Mouse (Mus musculus) lung, postnatal 36 days (tissue): ENCODE data around the gene Brd3os.

Experiments used
- DNase-seq: peaks from one replicate; pipeline ENCODE4 v3.0.0; 2022; ENCODE audit warnings: mixed read lengths

Brd3os gene

DNA sequence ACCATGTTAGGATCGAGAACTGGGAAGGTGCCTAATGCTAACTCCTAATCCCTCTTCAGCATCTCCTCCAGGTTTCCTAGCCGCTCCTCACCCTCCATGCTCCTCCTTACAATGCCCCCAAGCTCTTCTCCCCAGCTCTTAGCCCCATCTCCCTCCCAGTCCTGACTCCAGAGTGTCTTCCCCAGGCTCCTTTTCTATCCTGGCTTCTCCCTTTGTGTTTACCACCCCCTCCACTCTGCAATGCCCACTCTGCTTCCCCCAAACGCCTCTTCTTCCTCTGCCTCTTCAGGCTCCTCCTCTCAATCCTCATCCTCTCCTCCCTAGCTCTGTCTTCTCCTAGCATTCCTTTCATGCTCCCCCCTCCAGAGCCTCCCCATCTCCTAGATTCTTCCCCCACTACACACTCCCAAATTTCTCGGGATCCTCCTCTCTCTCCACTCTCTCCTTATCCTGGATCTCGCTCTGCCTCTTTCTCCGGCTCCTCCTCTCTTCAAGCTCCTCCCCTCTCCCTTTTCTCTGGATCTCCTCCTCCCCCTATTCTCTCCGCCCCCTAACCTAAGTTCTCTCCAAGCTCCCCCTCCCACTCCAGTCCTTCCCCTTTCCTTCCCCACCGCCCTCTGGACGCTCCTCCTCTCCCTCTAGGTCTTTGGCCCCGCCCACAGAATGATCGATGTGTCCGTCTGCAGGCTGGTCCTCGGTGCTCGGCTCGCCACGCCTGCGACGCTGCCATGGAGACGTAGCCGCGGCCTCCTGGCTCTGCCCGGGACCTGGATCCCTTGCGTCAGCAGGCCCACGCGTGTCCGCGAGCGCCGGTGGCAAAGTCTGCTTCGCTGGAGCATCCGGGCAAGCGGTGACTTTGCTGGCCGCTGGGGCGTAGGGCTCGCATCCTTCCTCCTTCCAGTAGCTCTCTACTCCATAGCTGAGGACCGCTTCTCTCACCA lies at the start of gene Brd3os:
Brd3os (plus strand) TSS at position 558 of the 941 bp plus-strand sequence.
- peak; percentile 97 for DNase-seq

DNA sequence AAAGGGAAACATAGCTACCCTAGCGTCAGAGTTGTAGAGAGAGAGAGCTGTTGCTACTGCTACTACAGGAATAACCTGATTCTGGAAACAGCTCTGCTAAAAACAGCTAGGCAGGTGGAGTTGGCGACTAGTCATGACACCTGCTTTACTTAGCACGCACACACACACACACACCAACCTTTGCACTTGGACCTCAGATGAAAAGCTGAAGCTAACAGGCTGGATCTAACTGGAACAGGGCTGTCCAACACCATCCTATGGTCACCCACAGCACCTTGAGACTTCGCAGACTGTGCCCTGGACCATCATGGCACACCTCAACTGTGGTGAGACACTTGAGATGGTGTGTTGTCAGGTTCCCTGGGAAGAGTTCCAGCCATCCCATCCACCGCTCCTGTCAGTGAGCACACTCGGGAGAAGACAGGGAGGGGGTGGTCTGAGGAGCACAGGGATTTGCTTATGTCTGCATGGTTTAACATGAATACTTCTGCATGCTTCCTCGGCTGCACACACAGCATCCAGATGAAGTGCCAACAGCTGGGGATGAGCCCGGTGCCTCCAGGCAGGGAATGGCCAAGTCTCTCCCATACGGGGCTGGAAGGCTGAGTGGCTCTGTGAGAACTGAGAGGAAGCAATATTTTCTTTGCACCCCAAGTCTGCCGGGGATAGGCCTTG lies 47.8 kb upstream of the Brd3os start:
- DNase-seq = no peak

DNA sequence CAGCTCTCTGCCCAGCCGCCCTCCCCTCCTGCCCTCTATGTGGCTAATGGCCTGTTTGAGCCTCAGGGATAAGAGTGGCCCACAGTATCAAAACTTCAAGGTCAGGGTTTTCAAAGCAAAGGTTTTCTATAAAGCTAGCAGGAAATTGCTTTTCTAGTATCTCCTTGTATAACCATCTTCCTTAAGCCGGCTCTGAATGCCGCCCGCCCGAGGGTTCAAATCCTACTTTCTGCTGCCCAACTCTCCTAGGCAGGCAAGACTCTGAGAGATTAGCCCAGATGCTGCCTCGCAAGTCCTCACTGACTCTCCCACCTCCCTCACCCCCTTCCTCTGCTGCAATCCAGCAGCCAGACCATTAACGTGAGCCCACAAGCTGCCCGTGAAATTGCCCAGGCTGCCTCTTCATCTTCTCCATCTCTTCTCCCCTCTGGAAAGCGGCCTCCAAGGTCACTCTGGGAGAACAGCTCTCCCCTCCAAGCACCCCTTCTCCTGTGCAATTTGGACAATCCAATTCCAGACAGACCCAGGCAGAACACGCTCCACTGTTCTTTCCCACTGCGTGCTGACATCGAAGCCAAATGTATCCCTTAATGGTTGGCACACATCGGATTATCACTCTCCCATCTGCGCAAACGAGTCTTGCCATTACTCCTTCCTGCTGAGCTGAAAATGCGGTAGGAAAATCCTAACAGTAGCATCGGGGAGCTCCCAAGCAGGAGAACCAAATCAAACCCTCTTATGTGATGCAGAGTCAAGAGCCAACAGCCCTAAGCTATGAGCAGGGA lies 45.3 kb upstream of the Brd3os start:
- no peak for DNase-seq

DNA sequence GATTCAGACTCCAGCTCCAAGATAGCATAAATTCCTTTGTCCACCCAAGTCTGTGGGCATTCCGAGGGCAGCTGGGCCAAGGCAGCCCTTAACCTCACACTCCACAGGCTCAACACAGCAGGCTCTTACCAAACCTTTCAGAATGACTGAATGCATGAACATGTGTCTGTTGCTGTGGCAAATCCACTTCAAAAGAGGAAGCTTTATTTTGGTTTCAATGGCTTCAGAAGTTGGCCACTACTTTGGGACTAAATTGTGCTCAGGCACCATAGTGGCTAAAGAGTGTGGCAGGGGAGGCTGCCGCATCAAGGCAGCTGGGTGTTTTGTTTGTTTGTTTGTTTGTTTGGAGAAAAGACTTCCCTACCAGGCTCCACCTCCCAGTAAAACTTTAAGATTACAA lies 42.0 kb upstream of the Brd3os start:
- no peak for DNase-seq

DNA sequence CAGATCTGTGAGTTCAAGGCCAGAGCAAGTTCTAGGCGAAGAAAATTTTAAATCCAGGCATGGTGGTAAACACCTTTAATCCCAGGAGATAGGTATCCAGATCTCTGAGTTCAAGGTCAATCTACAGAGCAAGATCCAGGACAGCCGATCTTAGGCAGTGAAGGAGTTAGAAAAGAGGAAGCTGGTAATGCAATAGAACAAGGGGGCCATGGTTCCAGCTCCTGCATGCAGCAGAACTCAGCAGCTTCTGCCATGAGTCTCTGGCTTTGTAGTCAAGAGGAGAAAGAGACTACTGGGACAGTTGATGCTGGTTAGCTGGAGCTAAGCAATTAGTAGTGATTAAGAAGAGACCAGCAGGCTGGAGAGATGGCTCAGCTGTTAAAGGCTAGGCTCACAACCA lies 40.6 kb upstream of the Brd3os start:
- DNase-seq = no peak

DNA sequence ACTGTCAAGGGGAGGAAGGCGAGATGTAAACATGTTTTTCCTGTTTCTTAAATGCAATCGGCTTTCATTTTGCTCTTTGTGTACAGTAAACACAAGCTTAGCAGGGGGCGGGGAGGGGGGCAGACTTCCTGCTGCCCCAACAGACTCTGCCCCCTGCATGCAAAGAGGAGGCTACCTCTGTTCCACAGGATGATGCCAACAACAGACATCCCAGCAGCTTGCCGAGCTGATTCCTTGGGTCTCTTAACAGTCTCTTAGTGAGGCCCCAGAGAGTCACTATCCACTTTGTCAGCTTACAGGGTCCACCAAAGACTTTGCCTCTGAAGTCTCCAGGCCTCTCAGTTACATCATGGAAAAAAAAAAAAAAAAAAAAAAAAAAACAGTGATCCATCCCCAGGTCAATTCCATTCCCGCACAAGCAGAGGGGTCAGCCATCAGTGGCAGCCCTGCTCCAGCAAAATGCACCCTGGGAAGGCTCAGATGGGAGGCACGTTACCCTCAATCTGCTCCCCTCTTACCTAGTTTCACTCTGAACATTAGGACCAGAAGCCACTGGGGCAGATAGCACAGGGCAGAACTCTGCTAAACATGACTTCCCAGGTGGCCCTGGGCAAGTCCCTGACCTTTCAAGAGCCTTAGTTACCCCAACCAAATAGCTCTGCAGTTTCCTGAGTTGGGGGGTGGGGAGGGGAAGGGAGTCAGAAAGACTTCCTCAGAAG lies 37.6 kb upstream of the Brd3os start:
- DNase-seq = no peak

DNA sequence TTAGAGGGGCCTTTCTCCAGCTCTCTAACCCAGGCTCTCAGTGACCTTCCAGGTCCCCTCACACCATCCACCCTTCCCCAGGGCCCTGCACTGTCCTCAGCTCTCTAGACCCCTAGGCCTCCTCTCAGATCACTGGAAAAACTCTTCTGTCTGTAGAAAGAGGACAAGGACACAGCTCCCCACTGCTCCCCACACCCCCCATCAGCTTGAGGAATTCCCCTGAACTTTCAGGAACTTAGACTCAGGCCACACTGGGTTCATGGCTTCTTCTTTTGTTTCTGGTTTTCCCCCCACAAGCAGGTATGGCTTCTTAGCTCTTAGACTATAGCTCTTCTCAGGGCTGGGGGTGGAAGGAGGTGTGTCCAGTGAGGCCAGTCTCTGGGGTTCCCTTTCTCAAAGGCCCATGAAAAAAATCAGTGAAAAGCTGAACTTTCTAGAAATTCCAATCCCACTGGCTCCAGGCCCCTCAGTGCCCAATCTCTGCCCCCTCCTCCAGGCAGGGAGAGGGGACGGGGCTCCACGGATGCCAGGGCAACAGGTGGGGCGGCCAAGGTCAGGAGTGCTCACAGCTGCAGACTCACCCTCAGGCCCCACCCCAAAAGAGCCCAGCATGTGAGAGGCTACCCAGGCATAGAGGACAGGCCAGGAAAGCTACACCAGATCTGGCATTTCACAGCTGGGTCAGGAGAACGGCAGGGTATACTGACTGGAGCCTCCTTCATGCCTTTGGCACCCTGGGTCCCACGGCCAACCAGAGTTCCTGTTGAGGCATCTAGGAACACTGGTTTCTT lies 36.8 kb upstream of the Brd3os start:
- DNase-seq = no peak

DNA sequence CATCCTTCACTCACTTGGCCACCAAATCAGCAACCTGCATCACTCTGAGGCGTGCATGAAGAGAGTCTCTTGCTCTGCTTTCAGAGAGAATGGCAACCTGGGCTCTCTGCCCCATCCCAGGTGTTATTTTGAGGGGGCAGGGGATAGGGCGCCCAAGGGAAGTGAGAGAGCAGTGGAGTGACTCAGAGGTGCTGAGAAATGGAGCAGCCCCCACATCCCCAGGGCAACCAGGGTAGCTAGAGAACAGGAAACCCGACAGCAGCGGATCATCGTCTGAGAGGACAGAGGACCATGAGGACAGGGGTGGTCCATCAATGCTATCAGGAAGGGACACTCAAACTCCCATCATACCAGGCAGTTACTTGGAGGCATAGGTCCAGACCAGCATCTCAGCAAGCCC lies 35.2 kb upstream of the Brd3os start:
- no peak for DNase-seq

DNA sequence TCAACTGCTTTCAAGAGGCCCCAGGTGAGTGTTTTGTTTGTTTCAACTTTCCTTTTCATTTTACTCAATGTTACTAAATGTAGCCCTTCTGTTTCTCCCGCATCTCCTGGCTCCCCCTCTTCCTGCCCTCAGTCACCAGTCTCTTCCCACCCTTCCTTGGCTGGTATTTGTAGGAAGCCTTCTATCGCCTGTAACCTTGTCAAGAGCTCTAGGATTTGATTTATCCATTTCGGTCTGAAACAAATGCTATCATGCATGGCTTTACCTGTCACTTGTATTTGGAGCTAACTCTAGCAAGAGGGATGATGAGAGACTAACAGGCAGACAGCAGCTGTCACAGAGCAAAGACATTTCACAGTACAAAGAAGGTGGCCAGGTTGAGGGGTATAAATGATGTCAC lies 33.9 kb upstream of the Brd3os start:
- no peak for DNase-seq

DNA sequence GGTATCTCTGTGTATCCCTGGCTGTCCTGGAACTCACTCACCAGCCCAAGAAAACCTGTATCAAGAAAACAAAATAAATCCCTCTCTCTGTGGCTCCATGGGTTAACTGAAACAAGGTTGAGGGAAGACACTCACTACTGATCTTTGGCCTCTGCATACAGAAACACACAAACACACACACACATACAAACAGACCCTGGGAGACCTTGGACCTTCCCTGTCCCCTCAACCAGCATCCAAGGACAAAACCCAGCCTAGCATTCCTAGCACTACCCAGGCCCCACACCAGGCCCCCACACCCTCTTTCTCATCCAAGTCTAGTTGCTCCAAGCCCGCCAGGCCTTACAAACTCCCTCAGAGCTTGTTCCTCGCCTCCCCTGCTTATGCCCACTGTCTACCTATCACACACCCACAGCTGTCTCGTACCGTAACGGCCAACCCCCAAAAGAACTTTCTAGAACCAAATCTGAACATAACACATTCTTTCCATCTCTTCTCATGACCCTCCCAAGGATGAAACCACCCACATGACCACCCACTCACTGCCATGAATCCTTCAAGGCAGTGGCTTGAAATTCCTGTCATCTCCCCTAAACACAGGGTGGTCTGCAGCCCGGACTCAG lies 31.5 kb upstream of the Brd3os start:
- no peak for DNase-seq

DNA sequence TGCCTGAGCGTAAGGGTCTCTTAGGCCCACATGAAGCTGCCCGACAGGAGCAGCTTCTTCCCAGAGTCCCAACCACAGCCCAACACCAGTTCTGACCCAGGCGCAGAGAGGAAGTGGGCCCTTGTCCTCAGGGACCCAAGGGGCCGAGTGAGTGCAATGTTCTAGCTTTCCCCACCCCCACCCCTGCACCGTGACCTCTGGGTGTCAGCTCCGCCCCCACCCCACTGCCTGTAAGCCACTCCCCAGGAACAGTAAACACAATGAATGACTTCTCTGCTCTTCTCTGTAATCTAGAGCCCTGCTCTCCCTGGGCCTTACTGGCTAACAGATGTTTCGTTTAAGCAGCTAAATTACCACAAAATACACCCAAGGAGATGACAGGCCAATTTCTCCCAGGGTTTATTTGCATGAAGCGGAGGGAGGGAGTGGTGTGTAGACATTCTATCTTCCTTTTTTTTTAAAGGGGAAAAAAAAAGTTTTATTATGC lies 30.4 kb upstream of the Brd3os start:
- peak; percentile 77 for DNase-seq

DNA sequence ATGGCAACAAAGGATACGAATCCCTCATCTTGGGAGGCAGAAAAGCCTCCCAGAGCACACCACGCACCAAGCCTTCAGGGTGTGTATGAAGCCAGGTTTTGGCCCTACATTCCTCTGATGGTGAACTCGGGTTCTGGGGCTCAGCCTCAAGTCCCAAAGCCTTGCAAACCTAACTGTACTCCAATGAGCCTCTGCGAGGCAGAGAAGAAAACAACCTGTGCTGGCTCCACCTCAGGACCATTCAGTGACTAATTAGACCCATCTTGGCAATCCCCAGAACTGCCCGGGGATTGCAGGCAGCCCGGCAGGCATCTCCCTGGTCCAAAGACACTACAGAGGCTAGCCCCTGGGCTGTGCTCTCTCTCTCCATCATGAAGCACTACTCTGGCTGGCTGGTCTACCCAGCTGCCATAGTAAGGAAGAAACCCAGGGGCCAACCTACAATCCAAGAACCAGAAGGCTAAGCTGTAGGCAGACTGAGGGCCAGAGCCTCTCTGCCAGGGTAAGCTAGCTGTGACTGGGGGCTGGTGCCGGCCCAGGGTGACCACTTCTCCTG lies 29.8 kb upstream of the Brd3os start:
- no peak for DNase-seq

DNA sequence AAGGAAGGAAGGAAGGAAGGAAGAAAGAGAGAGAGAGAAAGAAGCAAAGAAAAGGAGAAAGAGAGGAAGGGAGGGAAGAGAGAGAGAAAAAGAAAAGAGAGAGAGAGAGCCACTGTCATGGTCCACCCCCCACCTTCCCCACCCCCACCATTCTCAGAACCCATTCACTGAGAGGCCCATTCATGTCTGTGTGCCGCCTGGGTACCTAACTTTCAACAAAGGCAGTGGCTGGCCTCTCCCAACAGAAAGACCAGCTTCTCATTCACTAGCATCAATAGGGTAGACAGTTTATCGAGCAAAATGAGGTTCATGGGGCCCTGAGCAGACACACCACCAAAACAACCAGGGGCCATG lies 28.6 kb upstream of the Brd3os start:
- DNase-seq = no peak

DNA sequence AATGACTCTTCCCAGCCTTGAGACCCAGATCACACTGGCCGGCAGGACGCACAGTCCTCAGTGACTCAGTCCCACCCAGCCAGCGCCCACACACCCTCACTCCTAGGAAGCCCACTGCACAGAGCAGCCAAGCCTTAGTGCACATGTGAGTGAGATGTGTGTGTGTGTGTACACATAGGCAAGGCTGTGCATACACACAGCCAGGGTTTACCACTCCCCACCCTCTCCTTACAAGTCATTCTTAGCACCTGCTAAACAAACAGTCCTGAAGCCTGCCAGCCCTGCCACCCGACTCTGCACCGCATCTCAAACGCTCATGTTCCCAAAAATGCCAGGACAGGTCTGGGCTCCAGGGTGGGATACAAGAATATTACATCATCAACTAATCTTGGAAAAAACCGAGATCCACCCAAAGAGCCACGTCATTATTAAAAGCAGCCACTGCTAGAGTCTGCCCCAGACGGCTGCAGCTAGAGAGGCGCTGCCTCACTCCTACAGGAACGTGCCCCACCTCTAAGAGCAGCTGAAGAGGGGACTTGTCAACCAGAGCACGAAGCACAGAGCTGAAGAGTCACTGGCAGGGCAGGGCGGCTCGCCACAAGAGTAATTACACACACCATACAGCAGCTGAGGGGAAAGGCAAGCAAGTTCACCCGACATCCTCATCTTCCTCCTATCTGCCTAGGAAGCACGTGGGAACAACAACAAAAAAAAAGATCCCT lies 28.0 kb upstream of the Brd3os start:
- peak; percentile 78 for DNase-seq

DNA sequence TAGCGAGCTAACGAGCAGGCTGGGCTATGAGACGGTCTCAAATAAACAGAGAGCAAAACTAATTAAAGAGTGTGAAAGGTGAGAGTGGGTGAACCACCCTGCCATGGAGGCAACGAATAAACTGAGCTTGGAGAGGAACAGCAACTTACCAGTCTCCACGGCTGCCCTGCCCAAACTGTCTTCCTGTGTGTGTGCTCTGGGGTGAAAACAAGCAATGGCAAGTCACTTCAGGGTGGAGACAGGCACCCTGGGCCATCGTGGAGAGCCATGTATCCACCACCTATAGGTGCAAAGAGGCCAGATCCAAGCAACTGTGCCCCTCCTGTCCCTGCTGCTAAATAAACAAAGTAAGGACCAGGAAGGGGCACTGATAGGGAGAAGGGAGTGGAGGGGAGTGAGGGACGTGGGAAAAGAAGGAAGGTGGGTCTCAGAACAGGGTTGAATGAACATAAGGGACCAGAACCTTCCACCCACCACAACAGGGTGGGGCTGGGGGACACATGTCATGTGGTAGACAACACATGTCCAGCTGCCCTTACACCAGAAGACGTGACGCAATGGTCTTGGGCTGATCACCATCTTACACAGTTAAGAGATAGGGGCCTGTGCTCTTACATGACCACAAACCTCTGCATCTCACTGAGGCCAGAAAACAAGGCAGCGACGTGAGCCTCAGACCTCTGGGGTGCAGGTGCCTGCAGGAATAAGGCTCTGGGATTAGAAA lies 26.9 kb upstream of the Brd3os start:
- peak; percentile 47 for DNase-seq

DNA sequence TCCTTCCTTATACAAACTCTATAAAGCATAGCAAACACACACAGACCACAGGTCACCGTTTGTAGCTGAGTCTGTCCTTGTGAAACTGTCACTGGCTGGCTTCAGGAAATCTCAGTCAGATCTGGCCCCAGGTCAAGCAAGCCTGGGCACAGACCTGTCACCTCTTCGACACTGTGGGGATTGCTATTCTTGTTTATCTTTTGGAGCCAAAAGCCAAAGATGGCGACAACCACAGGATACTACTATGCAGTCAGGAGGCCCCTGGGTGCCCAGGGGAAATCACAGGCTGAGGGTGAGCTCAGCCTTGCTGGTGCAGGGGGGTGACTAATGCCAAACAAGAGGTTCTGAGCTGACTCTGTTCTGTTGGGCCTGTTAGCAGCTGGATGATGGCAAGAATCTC lies 25.7 kb upstream of the Brd3os start:
- DNase-seq = no peak

DNA sequence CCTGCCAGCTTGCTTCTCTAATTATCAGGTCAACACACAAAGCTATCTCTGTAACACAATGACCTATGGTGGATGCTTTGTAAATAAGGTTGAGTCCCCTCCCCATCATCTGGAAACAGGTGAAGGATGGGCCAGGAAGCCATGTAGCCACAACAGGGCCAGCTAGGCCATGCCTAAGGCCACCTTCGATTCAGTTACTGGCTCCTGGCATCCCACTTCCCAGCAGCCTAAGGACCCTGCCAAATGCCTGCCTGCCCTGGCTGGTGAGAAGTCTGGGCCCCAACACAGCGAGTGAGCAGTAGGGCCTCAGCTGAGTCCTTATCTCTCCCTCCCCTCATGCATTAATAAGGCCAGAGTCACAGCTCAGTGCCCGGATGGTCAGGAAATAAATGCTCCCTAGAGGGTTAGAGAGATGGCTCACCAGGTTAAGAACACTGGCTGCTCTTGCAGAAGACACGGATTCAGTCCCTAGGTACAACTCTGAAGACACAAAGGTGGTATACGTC lies 24.4 kb upstream of the Brd3os start:
- no peak for DNase-seq

DNA sequence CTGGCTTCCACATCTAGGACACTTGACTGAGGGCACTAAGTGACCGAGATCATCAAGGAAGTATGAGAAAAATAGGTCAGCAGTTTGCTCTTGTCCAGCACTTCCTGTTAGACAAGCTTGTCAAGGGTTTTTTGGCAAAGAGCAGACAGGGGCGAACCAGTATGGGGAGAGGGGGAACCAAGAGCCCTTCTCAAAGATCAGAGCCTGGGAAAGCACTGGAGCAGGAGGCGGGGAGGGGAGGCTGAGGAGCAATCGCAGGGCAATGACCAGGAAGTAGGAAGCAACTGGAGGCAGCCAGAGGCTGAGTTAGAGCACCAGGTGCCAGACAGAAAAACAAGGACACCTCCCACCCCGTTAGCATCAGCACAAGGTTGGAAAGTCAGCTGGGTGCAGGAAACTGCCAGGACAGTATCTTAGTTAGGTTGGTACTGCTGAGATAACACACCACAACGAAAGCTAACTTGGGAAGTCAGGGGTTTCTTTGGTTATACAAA lies 23.5 kb upstream of the Brd3os start:
- peak; percentile 75 for DNase-seq
